Mouse (Mus musculus): ENCODE measurements around the gene Ptrhd1. TPM values are rescaled to one million over a fixed set of nuclear protein-coding genes. Genes with fewer than 3 reads are reported as not detected.

The Ptrhd1 gene
- polyA plus RNA-seq (2016; fragmentation: Nextera tagmentation; extraction: Ambion mirVana): 5.3 and 5.4 TPM in 2 replicates

DNA sequence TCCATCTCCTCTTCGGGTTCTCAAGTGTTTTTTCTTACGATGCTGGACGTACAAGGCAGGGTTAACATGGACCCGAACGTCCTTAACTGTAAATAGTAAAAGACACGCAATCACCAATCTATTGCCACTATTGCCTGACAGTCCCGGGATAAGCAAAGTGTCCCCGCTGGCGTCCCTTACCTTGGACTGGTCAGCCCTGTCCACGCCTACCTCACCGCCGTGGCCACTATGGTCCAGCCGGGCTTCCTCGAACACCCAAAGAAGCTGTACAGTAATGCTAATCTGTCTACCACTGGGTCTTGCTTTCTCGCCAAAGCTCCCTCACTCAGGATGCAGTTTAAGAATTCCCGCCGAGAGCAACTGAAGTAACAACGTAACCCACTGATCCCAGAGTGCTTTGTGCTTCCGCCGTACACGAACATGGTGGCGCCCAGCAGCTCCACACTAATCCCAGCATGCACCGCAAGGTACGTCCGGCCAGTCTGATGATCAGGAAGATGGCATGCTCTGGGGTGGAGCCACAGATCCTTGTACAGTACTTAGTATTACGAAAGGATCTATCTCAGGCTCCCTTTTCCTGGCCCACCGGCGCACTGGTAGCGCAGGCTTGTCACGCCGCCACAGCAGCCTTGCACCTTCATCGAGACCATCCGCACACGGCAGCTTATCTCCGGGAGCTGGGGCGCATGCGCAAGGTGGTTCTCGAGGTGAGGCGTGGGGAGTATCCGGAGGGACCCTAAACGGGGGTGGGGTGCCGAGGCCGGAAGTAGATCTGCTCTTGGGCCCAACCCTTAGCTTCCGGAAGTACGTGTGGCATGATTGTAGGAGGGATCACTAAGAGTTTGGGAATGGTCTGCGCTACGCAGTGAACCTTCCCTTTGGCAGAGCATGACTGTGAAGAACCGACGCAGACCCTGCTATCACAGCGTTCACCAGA lies at the start of gene Ptrhd1, which contains the start of gene Cenpo:
Gene Ptrhd1, plus strand, starts transcription at position 456 of the 937 bp plus-strand sequence.
Gene Cenpo, minus strand, starts transcription at position 723 of the 937 bp plus-strand sequence.
- peak; percentile 98 for ATAC-seq (ENCODE audit: low FRiP score, low read depth)
- under 1% methylated on average over 50 of the region's 50 CpGs for WGBS

DNA sequence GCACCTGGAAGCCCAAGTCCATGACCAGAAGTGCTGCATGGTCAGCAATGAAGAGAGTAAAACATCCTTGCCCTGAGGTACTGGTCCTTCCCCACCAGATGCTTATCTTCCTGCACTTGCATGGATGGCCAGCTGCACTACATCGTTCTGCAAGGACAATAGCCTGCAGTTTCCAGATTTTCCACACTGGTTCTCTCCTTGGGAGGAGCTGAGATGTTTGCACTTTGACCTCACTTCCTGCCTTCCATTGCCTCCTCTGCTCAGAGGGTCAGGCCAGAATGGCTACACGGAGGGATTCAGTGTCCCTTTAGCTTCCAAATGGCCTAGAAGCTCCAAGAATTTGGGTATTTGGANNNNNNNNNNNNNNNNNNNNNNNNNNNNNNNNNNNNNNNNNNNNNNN lies 49.2 kb upstream of the Ptrhd1 start:
- ATAC-seq (ENCODE audit: low FRiP score, low read depth): no peak
- H3K4me3 ChIP-seq: no peak overlapping the region
- H3K4me2 ChIP-seq (replicated peaks): no peak overlapping the region
- peaks cover 9% of the 10 kb centered on the region for H3K4me1 ChIP-seq
- no peak overlapping the region for H3K9ac ChIP-seq
- no peak overlapping the region for H3K27ac ChIP-seq
- 63% methylated on average over 2 of the region's 2 CpGs for WGBS
- no peaks in the 10 kb centered on the region for H3K27me3 ChIP-seq (replicated peaks)
- H3K9me3 ChIP-seq: no peaks in the 10 kb centered on the region
- no peaks in the 10 kb centered on the region for H3K36me3 ChIP-seq

More for the DNA sequence above, at the start of gene Ptrhd1, which contains the start of gene Cenpo:
- Histone ChIP-seq H3K27ac (peak within 1 kb of the TSS; percentile 79; the same call in 1 of the 2 replicates), H3K4me1 (0 out of 2 replicates have a peak, but pooled peaks cover 4% of the 10 kb centered on the region), H3K36me3 (peaks cover 3% of the 10 kb centered on the region; the same call in 1 of the 2 replicates), H3K9ac (peak within 1 kb of the TSS; percentile 62), H3K9me3 (no peaks in the 10 kb centered on the region), H3K4me2 (replicated peaks) (peak within 1 kb of the TSS; percentile 69), H3K27me3 (replicated peaks) (no peaks in the 10 kb centered on the region), H3K4me3 (peak within 1 kb of the TSS; percentile 68)

DNA sequence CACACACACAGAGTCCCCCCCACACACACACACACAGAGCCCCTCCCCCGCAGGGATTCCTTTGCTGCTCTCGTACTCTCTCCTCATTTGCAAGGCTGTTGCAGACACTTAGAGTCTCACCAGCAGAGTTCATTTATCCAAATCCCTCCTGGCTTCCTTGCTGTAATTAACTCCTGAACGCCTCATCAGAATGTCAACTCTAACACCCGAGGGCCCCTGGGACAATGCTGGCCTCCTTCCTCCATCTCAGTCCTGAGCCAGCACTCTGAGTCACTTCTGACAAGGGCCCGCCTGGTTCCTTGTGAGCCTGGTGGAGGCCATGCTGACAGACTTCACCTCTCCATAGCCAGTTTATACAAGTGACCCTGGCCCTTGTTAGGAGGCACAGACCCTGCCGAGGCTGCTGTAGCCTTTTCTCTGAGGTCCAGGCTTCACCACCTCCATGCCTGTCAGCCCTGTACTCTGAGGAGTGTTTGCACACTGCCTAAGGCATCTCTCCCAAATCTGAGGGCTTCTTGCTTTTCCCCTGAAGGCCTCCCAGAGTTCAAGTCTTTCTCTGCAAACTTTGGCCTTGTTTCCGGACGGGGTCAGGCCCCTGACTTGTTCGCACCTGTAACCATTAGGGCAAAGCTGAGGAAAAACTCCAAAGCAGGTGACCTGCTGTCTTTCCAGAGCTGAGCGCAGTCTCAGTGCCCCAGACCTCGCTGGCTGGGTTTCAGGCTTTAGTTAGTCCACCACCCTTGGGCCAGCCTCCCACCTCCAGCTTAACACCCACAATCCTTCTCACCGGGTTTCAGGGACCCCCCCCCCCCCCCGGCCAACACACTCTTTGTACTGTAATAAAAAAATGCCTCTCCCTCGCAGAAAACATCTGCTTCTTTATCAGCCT lies 45.4 kb upstream of the Ptrhd1 start:
- no peaks in the 10 kb centered on the region for H3K36me3 ChIP-seq
- H3K27ac ChIP-seq: peak overlapping the region; percentile 33; the same call in 1 of the 2 replicates
- peaks cover 15% of the 10 kb centered on the region for H3K4me1 ChIP-seq
- H3K9me3 ChIP-seq: no peaks in the 10 kb centered on the region
- H3K9ac ChIP-seq: no peak overlapping the region
- H3K4me2 ChIP-seq (replicated peaks): no peak overlapping the region
- 37% methylated on average over 14 of the region's 14 CpGs for WGBS
- peak; percentile 31; the same call in 1 of the 2 replicates for ATAC-seq (ENCODE audit: low FRiP score, low read depth)
- no peaks in the 10 kb centered on the region for H3K27me3 ChIP-seq (replicated peaks)
- no peak overlapping the region for H3K4me3 ChIP-seq

DNA sequence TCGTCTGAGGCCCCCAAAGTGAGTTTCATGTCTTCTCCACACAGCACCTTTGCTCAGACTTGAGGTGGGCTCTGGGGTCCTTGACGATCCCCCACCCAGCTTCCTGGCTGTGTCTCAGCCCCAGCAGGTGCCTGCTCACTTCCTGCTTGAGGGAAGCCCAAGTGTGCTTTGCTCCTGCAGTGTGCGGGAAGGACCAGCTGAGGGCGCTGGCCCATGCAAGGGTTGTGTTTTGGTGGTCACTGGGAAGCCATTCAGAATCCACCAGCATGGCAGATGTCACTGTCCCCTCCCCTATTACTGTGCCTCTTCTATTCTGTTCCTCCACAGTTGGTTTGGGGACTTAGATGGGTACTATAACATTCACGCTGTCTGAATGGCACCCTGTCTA lies 44.8 kb upstream of the Ptrhd1 start:
- no peak overlapping the region for H3K27ac ChIP-seq
- 0 out of 2 replicates have a peak, but pooled peaks have one; percentile 17 for ATAC-seq (ENCODE audit: low FRiP score, low read depth)
- no peak overlapping the region for H3K4me2 ChIP-seq (replicated peaks)
- no peaks in the 10 kb centered on the region for H3K27me3 ChIP-seq (replicated peaks)
- H3K9me3 ChIP-seq: no peaks in the 10 kb centered on the region
- no peak overlapping the region for H3K4me3 ChIP-seq
- 44% methylated on average over 5 of the region's 5 CpGs for WGBS
- peaks cover 15% of the 10 kb centered on the region for H3K4me1 ChIP-seq
- no peaks in the 10 kb centered on the region for H3K36me3 ChIP-seq
- no peak overlapping the region for H3K9ac ChIP-seq

DNA sequence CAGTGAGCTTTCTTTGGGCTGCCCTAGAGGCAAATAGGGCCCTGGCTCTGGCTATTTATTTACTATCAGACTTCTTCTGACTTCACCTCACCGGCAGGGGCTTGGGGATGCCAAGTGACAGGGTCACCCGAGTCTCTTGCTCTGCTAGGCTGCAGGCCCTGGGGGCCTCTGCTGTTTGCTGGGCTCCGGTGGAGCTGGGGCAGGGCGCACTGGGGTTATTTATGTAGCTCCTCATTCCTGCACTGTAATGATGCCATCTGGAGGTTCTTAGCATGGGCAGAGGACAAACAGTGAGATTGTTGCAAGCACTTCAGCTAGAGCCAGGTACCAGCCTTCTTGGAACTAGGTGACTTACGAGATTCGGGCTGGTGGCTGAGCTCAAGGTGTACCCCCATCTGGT lies 41.3 kb upstream of the Ptrhd1 start:
- Histone ChIP-seq H3K27me3 (replicated peaks) (no peaks in the 10 kb centered on the region), H3K36me3 (no peaks in the 10 kb centered on the region), H3K9me3 (no peaks in the 10 kb centered on the region), H3K4me2 (replicated peaks) (no peak overlapping the region), H3K9ac (no peak overlapping the region), H3K4me3 (no peak overlapping the region), H3K4me1 (peaks cover 15% of the 10 kb centered on the region), H3K27ac (no peak overlapping the region)
- no peak for ATAC-seq (ENCODE audit: low FRiP score, low read depth)
- 80% methylated on average over 6 of the region's 6 CpGs for WGBS

DNA sequence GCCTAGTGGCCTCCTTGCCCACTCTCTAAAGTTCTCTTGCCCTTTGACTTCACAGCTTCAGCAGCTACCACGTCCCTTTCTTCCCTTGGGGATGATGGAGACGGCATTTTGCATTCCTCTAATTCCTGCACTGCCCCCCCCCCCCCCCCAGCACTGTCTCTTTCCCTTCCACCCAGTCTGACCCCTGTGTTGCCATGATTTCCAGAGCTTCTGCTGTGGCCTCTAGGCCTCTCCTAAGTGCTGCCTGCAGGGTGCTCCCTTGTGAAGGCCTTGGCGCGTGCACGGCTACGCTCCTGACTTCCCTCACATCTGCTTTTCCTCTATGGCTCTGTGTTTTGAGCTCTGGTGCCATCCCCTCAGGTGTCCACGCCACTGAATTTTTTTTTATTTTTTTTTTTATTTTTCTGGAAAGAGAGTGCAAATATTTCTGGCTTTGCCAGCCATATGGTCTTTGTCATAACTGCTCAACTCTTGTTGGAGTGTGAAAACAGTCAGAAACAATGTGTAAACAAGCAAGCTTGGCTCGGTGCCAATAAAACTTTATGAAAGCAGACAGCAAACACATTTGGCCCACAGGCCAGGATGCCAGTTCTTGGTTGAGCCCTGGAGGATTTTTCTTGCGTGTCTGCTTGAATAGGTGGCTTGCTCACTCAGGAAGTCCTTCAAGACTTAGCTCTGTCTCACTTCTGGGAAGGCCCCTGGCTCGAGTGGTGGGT lies 40.6 kb upstream of the Ptrhd1 start:
- ATAC-seq (ENCODE audit: low FRiP score, low read depth): no peak
- Histone ChIP-seq H3K27ac (no peak overlapping the region), H3K27me3 (replicated peaks) (no peaks in the 10 kb centered on the region), H3K4me1 (peaks cover 11% of the 10 kb centered on the region), H3K4me3 (no peak overlapping the region), H3K9me3 (no peaks in the 10 kb centered on the region), H3K9ac (no peak overlapping the region), H3K4me2 (replicated peaks) (no peak overlapping the region), H3K36me3 (no peaks in the 10 kb centered on the region)
- WGBS: 59% methylated on average over 10 of the region's 10 CpGs

DNA sequence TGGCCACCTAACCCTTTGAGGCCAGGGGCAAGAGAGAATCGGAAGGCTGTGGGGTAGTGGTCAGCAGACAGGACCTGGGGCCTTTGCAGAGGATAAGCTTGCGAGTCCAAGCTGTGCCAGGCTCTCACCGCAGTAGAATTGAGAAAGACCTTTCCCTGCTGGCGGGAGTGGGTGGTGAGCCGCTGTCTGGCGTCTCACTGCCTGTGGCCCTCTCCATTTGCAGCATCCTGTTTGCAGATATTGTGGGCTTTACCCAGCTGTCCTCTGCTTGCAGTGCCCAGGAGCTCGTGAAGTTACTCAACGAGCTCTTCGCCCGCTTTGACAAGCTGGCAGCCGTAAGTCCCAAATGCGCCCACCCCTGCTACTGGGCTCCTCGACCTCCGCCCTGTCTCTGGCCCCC lies 39.2 kb upstream of the Ptrhd1 start:
- ATAC-seq (ENCODE audit: low FRiP score, low read depth): no peak
- H3K27ac ChIP-seq: no peak overlapping the region
- H3K27me3 ChIP-seq (replicated peaks): no peaks in the 10 kb centered on the region
- no peak overlapping the region for H3K9ac ChIP-seq
- H3K4me3 ChIP-seq: no peak overlapping the region
- no peaks in the 10 kb centered on the region for H3K36me3 ChIP-seq
- no peak overlapping the region for H3K4me2 ChIP-seq (replicated peaks)
- 92% methylated on average over 14 of the region's 14 CpGs for WGBS
- no peaks in the 10 kb centered on the region for H3K9me3 ChIP-seq
- H3K4me1 ChIP-seq: peaks cover 6% of the 10 kb centered on the region

DNA sequence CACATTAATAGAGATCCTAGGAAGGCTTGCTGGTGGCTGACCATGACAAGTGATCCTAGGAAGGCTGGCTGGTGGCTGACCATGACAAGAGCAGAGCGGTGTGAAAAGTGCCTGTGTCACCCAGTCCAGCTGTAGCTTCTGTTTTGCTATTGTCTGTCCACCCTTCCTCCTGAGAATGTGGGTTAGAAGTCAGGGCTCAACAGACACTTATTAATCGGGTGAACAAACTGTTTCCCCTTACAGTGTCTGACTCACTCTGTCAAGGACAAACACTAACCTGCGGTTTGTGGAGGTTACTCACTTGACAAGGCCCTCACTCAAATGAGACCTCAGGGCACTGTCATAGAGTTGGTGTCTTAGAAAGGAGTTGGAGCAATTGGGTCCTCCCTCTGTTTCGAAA lies 35.1 kb upstream of the Ptrhd1 start:
- ATAC-seq (ENCODE audit: low FRiP score, low read depth): no peak
- 95% methylated on average over 4 of the region's 4 CpGs for WGBS

DNA sequence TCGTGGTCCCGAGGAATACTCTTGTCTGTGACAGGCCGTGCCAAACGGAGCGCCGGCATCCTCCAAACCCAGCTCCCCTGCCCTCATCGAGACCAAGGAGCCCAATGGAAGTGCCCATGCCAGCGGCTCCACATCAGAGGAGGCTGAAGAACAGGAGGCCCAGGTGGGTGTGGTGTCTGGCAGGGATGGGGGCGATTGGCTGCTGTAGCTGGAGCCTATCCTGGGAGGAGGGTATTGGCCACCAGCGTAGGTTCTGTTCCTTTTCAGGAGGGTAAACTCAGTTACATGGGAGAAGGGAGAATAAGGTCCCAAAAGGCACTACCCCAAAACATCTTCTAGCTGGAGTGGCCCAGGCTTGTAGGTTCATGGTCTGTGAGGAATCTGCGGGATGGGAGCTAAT lies 34.6 kb upstream of the Ptrhd1 start:
- Histone ChIP-seq H3K27ac (no peak overlapping the region), H3K4me1 (no peaks in the 10 kb centered on the region), H3K9ac (no peak overlapping the region), H3K36me3 (0 out of 2 replicates have a peak, but pooled peaks cover 5% of the 10 kb centered on the region), H3K9me3 (no peaks in the 10 kb centered on the region), H3K4me2 (replicated peaks) (no peak overlapping the region), H3K4me3 (no peak overlapping the region), H3K27me3 (replicated peaks) (no peaks in the 10 kb centered on the region)
- WGBS: 95% methylated on average over 11 of the region's 11 CpGs
- no peak for ATAC-seq (ENCODE audit: low FRiP score, low read depth)

More for the DNA sequence above, 35.1 kb upstream of the Ptrhd1 start:
- Histone ChIP-seq H3K9ac (no peak overlapping the region), H3K27ac (no peak overlapping the region), H3K4me1 (no peaks in the 10 kb centered on the region), H3K4me3 (no peak overlapping the region), H3K27me3 (replicated peaks) (no peaks in the 10 kb centered on the region), H3K36me3 (0 out of 2 replicates have a peak, but pooled peaks cover 5% of the 10 kb centered on the region), H3K9me3 (no peaks in the 10 kb centered on the region), H3K4me2 (replicated peaks) (no peak overlapping the region)

DNA sequence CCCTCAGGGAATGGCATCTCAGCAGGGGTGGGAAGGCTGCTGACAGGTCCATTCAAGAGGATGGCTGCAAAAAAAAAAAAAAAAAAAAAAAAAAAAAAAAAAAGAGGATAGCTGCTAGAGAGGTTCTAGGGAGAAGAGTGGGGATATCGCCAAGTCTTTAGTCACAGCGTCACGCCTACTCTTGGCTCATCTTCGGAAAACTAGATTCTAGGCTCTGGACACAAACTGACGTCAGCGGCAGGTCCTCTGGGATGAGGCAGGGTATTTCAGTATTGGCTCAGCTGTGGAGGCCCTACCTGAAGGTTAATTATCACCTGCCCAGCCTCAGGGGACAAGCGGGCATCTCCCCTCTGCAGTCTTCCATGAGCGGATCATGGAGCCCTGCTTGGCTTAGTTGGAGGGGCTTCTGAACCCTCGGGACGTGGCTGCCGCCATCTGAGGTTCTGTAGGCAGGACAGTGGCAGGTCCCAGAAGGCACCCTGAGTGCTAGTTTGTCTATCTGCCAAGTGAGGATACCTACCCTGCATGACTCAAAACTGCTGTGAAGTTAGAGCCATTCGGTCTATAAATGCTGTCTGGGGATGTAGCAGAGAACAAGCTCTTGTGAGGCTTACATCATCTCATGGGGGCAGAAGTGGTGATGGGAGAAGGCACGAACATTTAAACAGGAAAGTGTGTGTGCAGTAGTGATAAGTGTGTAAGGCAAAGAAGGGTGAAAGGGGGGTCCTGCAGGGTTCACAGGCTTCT lies 32.2 kb upstream of the Ptrhd1 start:
- no peaks in the 10 kb centered on the region for H3K9me3 ChIP-seq
- WGBS: 91% methylated on average over 13 of the region's 13 CpGs
- no peak overlapping the region for H3K4me2 ChIP-seq (replicated peaks)
- 0 out of 2 replicates have a peak, but pooled peaks cover 8% of the 10 kb centered on the region for H3K36me3 ChIP-seq
- no peak overlapping the region for H3K4me3 ChIP-seq
- no peak overlapping the region for H3K9ac ChIP-seq
- no peak overlapping the region for H3K27ac ChIP-seq
- no peaks in the 10 kb centered on the region for H3K4me1 ChIP-seq
- no peak for ATAC-seq (ENCODE audit: low FRiP score, low read depth)
- H3K27me3 ChIP-seq (replicated peaks): no peaks in the 10 kb centered on the region

DNA sequence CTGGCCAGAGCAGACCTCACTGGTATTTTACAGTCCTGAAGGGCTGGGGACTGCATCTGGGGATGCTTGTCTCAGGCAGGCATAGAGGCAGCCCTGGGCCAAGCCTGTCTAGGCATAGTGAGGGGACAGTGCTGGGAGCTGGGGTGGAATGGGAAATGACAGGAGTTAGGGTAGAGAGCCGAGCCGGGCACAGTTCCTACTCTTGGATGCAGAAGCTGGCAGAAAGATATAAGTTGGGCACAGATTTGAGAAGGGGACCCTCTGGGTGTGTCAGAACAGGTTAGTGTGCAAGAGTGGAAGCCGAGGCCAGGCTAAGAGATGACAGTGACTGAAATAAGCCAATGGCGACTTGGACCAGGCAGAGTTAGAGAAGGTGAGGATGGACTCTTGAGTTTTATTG lies 31.6 kb upstream of the Ptrhd1 start:
- ATAC-seq (ENCODE audit: low FRiP score, low read depth): no peak
- no peaks in the 10 kb centered on the region for H3K4me1 ChIP-seq
- no peak overlapping the region for H3K4me2 ChIP-seq (replicated peaks)
- H3K4me3 ChIP-seq: no peak overlapping the region
- WGBS: 87% methylated on average over 4 of the region's 4 CpGs
- H3K36me3 ChIP-seq: 0 out of 2 replicates have a peak, but pooled peaks cover 9% of the 10 kb centered on the region
- no peaks in the 10 kb centered on the region for H3K27me3 ChIP-seq (replicated peaks)
- H3K9ac ChIP-seq: no peak overlapping the region
- no peaks in the 10 kb centered on the region for H3K9me3 ChIP-seq
- no peak overlapping the region for H3K27ac ChIP-seq
